Mouse (Mus musculus): ENCODE measurements around the gene Zscan22.
"Not testable (repeated sequence)": the region's sequence is repeated elsewhere in the genome, so short reads cannot be mapped to it uniquely, and the experiment has no call there.

The Zscan22 gene

DNA sequence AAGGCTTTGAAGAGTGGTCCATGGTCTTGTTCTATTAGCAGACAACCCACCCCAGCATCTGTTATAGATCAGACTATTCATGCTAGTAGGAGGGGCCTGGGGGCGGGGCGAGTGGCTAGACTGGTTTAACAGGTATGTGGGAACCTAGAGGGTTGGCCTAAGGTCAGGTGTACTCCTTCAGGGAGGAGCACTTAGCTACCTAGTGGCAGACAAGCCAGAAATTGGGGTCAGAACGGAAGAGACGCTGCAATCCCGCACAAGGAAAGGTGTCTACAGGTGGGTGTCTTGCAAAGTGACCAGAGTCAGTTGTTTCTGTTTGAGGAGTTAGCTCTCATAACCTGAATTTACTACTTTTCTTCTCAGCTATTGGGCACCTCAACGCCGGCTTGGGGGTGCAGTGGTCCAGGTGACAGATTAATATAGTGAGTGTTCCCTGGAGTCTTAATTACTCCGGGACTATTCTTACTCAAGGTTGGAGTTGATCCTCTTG, 29.6 kb downstream of the Zscan22 start, which contains the start of gene Rnf225:
Gene Rnf225, plus strand, starts transcription at position 226 of the 490 bp plus-strand sequence.
- DNase-seq (ENCODE audit: extremely low spot score, low read depth, low spot score), result no peak

DNA sequence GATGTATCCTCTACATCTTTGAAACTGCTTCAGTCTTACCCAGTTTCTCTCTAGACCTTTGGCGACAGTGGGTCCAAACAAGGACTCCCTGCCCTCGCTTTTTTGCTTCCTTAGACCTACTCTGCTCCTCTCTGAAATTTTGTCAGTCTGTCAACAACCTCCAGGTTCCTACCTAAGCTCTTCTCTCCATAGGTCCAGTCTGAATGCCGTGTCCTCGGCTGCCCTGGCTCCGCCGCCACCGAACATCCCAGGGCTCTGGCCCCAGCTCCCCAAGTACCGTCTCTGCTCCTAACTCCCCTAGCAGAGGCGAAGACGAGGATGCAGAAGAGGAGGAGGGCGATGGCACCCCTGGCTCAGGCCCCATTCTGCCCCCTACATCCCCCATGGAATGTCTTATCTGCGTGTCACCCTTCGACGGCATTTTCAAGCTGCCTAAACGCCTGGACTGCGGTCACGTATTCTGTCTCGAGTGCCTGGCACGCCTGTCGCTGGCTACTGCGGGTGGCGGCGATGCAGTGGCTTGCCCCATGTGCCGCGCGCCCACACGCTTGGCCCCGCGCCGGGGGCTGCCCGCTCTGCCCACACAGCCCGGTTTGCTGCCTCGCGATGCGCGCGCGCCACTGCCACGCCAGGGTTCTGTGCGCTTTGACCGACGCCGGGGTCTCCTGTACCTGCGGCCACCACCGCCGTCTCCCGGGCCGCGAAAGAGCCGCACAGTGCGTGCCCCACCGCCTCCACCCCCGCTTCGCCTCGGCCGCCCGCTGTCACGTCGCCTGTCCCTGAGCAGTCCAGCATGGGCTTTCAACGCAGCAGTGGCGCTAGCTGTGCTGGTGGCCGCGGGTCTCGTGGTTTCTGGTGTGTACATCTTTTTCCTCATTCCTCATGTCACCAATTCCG, 30.3 kb downstream of the Zscan22 start:
- DNase-seq (ENCODE audit: extremely low spot score, low read depth, low spot score), result no peak

DNA sequence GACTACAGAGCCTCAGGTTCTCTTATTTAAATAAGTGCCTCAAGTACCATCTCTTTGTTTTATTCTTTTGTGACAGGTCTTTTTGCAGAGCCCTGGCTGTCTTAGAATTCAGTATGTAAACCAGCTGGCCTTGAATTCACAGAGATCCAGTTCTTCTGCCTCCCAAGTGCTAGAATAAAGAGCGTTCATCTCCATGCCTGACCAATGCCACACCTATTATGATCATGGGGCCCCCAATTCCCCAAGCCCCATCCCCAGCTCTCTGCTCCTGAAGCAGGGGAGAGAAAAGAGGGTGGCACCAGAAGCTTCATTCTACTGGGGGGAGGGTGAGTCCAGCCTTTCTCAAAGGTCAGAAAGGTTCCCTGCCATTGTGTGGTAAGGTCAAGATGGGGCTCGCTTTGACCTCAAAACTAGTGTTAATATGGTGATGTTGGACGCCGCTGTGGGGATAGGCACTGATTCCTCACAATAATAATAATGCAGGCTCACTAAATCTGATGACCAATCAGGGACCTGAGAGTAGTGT, 36.1 kb downstream of the Zscan22 start:
- no peak for DNase-seq (ENCODE audit: extremely low spot score, low read depth, low spot score)

DNA sequence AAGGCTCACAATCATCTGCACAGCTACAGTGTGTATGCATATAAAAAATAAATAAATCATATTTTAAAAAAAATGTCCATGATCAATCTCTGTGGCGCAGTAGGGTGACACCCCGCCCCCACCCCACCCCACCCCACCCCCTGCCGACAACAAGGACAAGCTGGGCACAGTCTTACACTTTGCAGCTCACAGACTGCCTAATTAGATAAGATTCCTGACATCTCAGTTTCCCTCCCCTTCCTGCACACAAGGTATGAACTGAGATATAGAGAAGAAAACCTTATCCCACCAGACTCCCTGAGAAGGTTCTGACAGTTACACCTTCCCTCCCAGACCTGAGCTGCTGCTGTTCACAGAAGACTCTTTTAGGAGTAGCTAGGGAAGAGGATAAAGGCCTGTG, 37.2 kb downstream of the Zscan22 start:
- DNase-seq (ENCODE audit: extremely low spot score, low read depth, low spot score), result no peak

DNA sequence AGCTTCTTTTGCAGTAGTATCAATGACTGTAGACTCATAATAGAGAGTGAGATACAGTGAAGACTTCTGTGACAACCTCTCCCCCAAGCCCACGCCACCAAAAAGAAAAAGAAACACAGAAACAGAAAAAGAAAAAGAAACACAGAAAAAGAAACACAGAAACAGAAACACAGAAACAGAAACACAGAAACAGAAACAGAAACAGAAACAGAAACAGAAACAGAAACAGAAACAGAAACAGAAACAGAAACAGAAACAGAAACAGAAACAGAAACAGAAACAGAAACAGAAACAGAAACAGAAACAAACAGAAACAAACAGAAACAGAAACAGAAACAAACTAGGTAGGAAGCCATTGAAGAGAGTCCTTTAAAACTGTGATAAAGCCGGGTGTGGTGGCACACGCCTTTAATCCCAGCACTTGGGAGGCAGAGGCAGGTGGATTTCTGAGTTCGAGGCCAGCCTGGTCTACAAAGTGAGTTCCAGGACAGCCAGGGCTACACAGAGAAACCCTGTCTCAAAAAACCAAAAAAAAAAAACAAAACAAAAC, 39.7 kb downstream of the Zscan22 start:
- DNase-seq (ENCODE audit: extremely low spot score, low read depth, low spot score), result not testable (repeated sequence)

DNA sequence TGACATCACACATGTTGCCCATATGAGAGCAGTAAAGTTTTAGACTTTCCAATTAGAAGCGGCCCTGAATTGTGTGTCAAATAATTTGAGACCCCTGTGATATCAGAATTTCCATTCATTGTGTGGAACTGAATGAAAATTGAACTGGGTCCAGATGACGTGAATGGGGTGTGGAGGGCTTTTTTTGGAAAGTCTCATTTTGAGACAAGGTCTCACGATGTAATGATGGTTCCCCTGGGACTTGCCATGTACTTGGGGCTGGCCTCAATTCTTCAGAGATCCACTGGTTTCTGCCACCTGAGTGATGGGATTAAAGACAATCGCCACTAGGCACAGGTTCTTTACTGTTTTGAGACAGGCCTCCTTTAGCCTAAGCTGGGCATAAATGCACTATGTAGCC, 43.0 kb downstream of the Zscan22 start:
- no peak for DNase-seq (ENCODE audit: extremely low spot score, low read depth, low spot score)

DNA sequence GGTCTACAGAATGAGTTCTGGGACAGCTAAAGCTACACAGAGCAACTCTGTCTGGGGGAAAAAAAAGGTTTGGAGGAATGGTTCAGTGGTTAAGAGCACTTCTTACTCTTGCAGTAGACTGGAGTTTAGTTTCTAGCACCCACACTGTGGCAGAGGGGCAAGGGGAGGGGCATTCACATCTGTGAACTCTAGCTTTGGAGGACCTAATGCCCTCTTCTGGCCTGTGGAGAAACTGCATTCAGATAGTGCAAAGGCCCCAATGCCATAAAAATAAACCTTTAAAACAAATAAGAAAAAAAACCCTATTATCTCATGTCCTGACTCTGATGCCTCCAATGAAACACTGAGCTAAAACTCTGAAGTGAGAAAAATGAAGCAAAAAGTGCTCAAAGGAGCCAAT, 45.9 kb downstream of the Zscan22 start:
- no peak for DNase-seq (ENCODE audit: extremely low spot score, low read depth, low spot score)

DNA sequence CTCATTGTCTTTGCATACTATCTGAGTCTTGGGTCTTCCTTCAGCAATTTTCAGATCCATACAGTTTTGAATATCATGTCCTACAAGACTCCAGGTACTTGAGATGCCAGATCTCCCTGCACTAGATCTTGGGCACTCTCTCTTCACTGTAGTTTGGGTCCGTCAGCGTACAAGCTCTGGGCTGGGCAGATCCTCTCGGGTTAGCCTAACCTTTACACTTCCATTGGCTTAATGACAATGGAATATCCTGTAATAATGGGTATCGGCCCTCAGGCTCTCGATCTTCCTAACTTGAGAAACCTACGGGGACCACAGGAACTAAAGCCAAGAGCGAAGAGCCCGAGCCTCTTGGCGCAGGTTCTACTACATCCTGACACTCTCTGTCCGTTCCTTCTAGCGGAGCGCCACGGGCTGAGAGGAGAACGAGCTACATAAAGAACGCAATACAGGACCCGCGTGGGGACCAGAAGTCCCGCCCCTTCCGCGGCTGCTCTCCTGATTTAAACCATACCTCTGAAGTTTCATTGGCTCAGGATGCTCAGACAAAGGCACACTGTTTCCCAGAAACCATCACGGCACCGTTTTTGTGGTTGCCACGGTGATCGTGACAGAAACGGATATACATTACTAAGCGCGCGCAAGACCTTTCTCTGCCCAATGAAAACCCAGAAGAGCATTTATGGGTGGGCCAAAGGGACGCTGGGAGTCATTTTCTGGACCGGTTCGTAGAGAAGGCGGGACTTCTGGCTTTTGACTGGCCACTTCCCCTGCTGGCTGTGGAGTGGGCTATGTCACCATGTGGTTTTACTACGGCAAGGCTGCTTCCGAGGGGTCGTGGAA, 51.6 kb downstream of the Zscan22 start:
- peak; percentile 86 for DNase-seq (ENCODE audit: extremely low spot score, low read depth, low spot score)

DNA sequence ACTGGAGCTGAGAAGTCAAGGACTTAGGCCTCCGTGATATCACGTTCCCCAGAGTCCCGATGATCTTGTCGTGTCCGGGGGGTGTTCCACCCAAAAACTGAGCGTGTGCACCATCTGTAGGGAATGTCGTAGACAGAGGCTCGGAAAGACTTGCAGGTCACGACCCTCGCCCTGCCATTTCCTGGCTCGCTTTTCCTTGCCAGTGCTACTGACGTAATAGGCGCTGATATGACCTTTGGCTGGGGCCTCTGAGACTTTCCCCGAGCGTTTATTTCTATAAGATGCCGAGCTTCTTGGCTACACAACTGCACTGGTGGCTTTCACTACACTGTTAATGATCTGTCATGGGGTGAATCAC, 52.2 kb downstream of the Zscan22 start:
- DNase-seq (ENCODE audit: extremely low spot score, low read depth, low spot score), result no peak

DNA sequence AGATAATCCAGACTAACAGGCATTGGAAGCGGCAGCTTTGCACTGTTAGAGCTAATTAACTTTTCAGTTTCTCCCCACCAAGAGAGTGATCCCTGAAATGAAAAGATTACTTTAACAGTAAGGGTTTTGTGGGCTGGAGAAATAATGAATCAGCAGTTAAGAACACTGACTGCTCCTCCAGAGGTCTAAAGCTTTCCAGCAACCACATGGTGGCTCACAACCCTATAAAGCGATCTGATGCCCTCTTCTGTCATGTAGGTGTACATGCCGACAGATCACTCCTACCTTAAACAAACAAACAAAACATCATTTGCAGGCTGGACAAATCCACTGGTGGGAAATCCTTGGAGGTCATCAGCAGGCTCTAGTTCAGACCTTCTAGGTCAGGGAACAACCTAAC, 57.3 kb downstream of the Zscan22 start:
- no peak for DNase-seq (ENCODE audit: extremely low spot score, low read depth, low spot score)

DNA sequence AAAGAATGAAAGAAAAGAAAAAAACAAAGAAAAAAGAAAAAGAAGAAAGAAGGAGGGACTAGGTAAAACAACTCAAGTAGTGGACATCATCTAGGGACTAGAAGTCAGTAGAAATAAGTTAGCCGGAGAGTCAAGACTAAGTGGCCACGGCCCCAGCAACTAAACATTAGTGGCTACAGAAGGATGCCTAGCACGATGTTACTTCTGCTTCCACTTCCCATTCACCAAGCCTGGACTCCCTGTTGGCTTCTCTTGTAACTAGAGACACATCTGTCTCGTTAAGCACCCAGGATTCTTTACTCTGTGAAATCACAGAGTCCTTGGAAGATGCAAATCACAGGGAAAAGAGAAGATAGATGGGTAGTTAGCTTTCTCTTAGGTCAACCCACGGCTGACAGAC, 59.9 kb downstream of the Zscan22 start:
- no peak for DNase-seq (ENCODE audit: extremely low spot score, low read depth, low spot score)
